Mouse (Mus musculus): ENCODE results near the gene Ptprk.

Ptprk gene

DNA sequence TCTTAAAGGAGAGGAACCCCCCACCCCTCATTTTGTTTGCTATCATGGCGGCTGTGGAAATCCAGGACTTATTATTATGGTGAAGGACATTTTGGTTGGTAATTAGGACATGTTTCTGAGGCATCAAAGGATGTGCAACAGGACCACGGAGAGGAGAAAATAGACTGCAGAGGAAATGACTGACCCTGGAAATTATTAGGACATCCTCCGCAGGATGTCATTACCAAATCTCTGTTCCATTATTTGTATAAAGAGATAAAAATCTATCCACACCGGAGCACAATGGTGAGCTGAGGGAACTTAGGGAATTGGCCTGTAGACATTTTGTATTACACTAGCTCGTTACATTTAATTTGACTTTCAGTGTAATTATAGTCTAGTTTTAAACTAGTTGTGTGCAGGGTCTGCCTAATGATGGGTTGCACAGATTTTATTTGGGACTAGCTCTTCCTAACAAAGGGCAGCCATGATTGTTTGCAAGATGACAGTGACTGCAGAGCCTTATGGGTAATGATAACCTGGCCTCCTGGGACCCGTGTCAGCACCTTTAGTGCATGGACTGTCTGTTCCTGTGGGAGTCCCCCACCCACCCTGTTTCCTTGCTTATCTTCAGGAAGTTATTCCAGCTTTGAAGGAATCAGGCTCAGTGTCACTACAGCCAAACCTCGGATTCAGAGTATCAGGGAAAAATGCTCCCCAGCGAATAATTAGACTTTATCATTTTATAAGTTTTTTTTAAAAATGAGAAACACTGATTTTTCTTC, 38.4 kb downstream of the Ptprk start:
- DNase-seq (ENCODE audit: low read depth, low spot score): peak; percentile 30

DNA sequence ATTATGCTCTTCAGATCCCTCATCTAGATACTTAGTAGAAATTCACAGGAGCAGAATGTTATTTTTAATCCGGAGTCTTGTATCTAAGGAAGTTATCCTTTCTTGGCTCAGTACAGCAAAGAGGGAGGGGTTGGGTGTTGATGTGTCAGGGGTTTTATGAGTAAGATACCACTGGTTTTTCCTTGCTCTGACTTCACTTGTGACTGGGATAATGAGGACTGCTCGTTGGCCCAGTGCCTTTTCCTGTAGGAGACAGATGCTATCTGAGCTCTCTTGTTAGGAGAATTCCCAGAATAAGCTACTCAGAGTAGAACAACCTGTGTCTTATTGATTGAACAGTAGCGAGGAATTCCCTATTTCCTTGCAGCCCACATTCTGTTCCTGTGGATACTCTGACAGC, 39.3 kb downstream of the Ptprk start:
- peak; percentile 84 for DNase-seq (ENCODE audit: low read depth, low spot score)

DNA sequence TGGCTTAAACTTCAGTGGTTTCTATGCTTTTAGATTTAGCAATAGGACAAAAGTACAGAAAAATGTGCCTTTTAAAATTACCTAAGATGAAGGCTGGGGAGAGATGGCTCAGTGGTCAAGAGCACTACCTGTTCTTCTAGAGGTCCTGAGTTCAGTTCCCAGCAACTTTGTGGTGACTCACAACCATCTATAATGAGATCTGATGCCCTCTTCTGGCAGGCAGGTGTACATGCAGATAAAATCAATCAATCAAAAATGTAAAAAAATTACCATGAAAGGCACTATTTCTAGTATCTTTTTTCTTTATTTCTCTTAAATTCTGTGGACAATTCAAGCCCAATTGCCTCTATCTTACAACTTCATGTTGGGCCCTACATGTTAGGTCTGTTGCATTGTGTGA, 42.4 kb downstream of the Ptprk start:
- no peak for DNase-seq (ENCODE audit: low read depth, low spot score)

DNA sequence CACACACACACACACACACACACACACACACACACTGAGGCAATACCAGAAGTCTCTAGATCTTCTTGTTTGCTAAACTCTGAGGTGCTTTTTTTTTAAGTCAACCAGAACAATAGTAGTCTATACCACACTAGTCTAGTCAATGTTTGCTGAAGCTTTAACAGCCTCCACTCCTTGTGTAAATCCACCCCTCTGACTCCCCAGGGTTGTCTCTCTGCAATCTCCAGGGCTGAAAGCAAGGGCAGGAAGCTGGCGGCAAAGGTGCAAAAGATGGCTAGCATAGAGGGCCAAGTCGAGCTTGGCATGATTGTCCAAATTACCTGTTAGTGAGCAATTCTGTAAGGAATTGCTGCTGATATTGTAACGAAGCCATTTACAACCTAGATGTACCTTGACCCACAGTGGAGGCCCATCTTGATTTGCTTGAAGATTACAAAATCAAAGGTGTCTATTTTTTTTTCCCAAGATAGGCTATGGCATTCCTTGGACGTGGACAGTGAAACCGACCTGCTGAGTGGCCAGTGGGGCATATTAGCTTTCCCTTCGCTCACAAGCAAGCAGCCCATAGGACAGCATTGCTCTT, 44.3 kb downstream of the Ptprk start:
- DNase-seq (ENCODE audit: low read depth, low spot score): no peak

DNA sequence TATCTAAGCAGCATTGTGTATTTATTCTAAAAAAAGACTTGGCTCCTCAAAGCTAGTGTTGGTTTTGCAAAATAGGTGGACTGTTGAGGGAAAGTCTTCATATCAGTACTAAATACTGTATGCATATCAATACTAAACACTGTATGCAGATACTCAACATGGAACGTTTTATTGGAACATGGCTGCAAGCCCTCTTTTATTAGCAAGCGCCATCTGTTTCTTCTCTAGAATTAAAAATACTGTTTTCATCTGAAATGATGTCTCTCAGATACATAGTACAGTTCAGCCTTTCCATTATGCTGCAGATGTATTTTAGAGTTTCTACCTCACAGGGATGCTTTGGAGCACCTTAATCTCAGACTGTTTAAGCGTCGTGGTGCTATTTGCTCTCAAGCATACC, 49.3 kb downstream of the Ptprk start:
- peak; percentile 11 for DNase-seq (ENCODE audit: low read depth, low spot score)

DNA sequence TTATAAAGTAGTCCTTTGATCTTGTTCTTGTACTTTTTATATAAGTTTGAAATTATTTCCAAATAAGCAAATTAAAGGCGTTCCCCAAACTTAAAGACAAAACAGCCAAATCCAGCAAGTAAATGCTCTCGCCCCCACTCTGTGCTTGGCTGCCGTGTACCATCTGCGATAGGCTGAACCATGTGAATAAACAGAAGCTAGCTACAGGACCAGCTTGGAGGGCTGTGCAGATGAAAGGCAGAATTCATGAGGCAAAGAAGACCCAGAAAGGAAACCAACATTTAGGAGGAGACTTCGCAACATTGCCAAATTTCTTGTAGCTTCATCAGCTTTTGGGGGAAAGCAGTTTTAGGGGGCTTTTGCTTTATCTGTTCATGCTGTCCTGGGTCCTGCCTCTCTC, 53.4 kb downstream of the Ptprk start:
- DNase-seq (ENCODE audit: low read depth, low spot score): peak; percentile 82

DNA sequence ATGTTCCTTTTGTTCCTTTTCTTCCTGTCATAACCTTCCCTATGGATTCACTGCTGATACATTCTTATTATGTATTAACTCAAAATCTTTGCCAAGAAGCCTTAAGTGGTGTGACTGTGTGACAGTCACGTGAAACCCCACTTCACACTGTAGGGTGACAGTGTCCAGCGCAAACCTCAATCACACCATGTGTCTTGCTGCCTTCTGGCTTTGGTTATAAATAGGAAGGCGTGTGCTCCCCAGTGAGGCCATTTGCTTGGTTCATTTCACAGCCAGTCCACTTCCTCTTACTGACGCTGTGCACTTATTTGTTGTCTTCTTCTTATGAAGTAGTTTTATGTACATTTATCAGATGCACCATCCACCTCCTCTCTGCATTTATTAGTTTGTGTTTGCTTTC, 53.8 kb downstream of the Ptprk start:
- DNase-seq (ENCODE audit: low read depth, low spot score): peak; percentile 56

DNA sequence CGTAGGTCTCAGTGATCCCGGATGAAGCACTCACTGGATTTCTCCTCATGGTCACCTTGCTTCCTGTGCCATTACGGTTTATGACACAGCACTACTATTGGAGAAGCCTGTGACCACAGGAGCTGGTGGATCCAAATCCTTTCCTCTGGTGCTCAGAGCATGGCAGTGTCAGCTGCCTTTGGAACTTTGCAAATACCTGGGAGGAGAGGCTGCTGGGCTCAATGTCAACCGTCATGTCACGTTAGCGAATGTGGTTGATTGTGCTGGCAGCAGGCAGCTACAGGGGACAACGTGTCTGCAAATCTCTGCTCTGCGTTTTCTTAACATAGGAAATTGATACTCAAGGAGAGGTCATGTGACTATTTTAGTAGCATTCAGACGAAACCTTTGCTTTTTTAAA, 55.8 kb downstream of the Ptprk start:
- no peak for DNase-seq (ENCODE audit: low read depth, low spot score)

DNA sequence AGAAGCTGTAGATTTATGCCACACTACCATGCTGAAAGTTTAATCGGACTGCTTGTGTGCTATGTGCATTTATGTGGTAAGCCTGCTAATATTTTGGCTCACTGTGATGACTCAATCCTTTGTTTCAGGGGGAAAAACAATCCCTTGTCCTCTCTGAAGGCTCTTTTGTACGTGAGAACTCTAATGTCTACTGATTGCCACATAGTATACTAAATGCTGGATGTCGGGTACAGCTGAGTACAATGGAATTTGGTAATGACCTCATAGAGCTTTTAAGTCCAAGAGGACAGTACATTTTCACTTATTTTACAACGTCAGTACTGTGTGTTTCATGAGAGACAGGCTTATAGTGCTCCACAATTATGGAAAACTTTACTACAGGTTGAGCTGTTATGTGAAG, 59.1 kb downstream of the Ptprk start:
- peak; percentile 72 for DNase-seq (ENCODE audit: low read depth, low spot score)

DNA sequence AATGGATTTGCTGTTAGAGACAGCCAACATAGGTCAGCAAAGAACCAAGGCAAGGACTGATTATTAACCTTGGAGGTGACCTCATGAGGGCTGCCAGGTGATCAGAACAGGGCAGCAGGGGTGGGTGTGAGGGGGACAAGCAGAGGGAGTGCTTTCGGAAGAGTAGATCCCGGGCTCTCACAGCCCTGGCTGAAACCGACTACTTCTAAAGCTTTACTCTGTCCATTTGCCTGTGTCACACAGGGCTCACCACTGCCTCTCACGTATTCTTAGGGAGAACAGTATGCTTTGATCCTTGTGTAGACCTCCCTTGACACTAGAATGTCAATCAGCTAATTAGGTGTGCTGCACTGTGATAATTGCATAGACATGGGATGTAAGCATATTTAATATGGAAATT, 63.8 kb downstream of the Ptprk start:
- DNase-seq (ENCODE audit: low read depth, low spot score): no peak

DNA sequence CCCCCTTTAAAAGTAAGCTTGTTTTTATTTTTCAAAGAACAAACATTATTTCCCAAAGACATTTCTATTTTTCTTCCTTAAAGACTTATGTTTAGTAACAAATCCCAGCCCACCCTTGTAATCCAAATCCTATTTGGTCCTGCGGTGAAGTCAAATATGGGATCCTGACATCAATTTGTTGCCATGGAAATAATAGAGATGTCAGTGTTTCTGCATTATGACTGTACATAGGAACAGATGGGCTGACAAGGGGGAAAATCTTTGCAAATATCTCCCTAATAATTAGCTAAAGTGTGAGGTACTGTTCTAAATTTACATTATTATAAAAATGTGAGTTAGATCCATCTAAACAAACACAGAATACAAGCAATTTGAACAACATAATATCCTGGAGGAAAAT, 69.8 kb downstream of the Ptprk start:
- DNase-seq (ENCODE audit: low read depth, low spot score): peak; percentile 20

DNA sequence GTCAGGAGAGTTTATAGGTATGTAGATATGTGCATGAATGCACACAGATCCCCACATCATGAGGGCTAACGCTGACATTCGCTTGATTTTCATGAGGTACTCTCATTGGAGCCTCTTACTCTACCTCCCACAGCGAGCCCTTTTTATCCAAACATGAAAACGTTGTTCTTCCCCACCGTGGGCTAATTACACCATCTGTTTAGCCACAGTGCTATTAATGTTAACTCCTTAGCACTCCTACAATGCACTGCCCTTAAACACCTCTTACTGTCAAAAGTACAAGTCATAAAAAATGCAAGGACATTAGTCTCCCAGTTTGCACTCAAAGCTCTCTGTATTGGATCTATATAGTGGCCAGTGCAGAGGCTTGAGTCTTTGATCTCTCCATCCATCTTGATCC, 70.7 kb downstream of the Ptprk start:
- peak; percentile 34 for DNase-seq (ENCODE audit: low read depth, low spot score)

DNA sequence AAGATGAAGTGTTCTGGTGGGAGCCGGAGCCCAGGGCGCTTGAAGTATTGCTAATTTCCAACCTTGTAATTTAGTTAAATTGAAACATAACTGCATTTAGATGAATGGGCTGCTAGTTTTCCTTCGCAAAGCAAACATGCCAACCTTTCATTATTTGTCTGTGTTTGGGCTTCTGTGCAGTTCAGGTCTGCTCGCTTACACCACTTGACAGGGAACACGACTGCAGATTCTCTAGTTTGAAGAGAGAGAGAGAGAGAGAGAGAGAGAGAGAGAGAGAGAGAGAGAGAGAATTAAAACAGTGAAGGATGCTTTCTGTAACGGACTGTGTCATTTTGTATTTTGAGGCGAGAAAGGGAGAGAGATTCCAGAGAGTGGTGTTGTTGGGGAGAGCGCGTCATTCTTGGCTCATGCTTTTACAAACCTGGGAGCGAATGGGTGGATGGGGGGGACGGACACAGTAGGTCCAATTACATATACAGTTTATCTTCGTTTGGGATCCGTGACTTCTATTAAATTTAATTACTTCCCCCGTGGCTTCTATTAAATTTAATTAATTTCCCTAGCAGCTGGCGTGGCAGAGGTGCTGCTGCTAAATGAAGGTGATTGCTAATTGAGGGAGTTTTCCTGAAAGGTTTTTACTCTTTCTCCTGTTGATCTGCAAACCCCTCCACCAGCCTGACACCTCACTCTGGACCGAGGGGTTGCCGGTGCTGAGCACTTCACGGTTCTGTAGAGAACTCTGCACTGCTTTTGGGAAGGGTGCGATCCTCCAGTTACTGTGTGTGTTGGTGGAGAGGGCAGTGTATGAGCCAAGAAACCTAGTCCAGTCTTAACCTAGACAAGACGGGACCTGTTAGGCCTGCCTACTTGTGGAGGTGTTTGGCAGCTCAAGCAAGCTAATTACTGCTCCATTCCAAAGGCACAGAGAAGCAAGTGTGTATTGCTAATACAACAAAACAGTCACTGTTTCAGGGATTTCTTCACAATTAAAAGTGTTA, 81.4 kb downstream of the Ptprk start:
- peak; percentile 45 for DNase-seq (ENCODE audit: low read depth, low spot score)

DNA sequence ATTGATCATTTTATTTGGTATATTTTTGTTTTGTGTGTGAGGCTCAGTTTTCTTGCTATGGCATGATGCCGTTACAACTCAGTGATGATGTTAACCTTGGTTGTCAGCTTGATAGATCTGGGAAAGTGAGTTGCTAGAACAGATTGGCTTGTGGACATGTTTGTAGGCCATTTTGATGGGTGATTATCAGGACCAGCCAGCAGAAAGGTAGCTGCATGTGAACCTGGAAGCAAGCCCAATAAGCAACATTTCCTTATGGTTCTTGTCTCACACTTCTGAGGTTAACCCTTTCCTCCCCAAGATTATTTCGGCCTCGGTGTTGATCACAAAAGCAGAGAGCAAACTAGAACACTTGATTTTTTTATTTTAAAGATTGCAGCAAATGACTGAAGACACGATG, 85.1 kb downstream of the Ptprk start:
- DNase-seq (ENCODE audit: low read depth, low spot score): no peak

DNA sequence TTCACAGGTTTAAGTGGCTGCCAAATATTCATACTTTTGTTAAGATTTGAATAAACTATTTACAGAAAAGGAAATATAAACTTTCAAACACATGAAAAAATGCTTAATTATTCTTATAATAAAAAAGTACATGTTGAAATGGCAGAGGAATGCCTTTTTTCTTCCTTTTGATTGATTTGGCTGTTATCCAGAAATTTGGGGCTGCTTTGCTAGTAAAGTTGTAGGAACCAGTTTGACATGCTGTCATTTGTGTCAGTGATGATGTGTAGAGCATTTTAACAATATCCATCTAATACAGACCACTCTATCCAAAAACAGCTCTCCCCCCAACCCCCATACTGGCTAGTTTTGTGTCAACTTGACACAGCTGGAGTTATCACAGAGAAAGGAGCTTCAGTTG, 86.7 kb downstream of the Ptprk start:
- DNase-seq (ENCODE audit: low read depth, low spot score): no peak

DNA sequence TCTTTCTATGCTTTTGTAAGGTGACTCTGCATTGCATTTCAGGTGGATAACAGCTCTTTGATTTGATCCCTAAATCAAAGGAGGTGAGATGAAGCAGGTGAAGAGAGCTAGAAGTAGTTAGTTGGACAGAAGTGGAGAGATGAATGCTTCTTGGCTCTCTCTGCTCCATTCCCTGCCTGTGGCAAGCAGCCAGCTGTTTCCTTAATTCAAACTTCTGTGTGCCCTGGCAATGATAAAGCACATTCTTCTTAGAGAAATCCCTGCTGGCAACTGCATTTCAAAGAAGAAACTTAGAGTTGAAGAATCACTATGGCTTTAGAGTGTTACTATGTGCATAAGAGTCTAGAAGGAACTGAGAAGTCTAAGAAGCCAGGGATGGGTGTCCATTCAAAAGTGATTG, 89.6 kb downstream of the Ptprk start:
- peak; percentile 44 for DNase-seq (ENCODE audit: low read depth, low spot score)

DNA sequence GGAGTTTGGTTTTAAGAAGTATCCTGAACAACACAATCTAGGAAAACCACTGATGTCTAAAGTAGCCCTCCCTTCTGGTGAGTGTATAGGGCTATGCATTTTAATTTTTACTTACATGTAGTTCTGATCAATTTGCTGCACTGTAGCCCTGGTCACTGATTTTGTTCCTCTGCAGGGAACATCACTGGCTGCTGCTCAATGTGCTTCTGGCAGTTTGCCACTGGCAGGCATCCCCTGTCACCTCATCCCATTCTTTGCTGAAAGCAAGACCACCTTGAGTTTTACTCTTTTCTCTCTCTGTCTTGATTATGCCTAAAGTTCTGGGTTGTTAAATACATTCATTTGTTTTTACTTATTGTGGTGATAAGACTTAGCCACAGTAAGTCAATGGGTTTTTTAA, 90.1 kb downstream of the Ptprk start:
- no peak for DNase-seq (ENCODE audit: low read depth, low spot score)

DNA sequence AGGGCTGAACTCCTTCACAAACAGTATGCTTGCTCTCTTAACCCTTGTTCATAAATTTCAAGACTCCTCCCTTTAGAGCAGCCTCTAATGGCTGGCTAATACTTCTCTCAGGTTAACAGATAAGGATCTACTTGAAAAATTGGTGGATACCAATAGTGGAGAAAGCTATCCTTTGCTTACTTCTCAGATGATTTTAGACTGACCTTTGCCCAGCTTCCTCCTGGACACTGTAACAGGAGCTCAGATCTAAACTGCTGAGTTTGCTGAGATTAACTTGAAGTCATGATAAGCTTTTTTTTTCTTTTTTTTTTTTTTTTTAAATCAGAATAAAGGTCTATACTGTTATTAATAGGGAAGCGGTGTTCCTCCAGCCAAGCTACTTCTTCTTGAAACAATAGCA, 92.0 kb downstream of the Ptprk start:
- no peak for DNase-seq (ENCODE audit: low read depth, low spot score)

DNA sequence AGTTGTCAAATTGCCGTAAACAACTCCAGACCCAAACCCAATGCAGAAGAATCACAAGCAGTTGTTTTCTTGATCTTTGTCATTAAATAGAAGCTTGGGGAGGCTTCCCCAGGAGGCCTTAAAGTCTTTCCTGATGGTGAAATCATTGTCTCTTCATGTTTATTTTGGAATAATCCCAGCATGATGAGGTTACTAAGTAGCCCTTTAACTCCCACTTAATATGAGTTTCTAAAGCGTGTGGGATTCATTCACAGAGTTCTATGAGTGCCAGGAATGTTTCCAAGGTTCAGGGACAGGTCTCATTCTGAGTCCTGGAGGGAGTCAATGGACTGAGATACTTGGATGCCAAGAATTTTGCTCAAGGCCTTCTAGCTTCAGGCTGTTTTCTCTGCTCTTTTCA, 92.5 kb downstream of the Ptprk start:
- no peak for DNase-seq (ENCODE audit: low read depth, low spot score)

DNA sequence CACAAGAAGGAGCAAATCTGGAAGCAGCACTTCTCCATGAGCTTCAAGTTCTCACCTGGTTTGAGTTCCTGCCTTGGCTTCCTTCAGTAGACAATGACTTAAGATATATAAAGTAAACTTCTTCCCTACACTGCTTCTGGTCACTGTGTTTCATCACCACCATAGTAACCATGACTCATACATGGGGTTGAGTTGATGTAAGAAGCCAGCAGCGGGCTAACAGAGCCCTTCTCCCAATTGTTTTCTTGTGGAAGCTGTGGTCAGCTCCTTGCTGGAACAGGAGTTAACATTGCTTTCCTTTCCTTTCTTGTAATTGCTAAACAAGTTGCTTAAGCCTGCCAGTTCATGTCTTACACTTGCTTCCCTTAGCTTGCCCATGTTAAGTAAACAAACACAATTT, 96.6 kb downstream of the Ptprk start:
- DNase-seq (ENCODE audit: low read depth, low spot score): no peak

DNA sequence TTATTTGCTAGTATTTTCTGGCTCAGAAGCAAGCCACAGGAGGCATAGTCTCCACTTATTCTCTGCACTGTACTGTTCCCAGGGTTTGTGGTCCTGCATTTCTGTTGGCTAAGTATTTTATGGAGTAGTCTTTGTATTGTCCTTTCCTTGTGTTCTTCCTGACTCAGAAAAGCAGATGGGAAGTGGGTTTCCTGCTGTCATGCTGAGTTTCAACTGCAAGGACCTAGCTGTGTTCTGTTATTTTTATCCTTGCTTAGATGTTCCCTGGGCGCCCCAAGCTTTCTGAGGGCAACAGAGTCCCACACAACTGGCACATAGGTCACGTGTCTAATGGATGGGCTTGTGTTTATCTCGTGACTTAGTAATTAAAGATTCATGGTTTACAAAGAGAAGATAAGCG, 104.3 kb downstream of the Ptprk start:
- peak; percentile 72 for DNase-seq (ENCODE audit: low read depth, low spot score)

DNA sequence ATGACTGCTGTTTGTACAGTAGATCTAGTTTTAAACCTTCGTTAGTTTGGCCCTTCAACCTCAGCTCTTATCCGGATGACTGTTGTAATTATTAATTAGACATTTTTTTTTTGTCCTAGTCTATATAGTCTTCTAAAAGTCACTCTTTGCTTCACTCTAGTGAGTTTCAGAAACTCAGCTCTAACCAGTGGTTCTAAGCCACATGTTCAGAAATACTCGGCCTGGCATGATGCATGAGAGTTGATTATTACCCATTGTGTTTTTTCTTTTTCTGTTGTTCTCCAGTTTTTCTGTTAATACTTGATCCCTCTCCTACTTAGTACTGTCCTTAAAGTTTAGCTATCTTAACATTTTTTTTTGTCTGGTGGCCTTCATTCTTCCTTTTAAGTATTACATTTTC, 107.5 kb downstream of the Ptprk start:
- no peak for DNase-seq (ENCODE audit: low read depth, low spot score)

DNA sequence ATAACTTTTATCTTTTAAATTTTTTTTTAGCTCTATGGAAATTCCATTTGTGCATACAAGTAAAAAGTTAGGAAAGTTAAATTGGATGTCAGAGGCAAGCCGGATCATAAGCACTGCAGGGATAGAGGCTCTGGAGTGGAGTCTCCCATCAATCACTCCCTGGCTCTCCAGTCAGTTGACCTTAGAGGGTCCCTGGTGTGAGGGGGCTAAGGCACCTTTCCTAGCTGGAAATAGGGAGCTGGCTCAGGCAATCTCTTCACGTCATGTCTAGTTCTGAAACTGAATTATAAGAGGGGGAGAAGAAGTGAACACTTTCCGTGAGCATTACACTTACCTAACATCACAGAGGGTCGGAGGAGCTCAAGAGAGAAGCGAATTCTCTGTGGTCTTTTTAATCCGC, 110.1 kb downstream of the Ptprk start:
- no peak for DNase-seq (ENCODE audit: low read depth, low spot score)
